Mouse (Mus musculus): Measurements from ENCODE around the gene Calhm2. TPM values are rescaled to one million over a fixed set of nuclear protein-coding genes. Genes with fewer than 3 reads are reported as not detected.

Gene Calhm2
- polyA plus RNA-seq, 1 experiment = 1.4 TPM

DNA sequence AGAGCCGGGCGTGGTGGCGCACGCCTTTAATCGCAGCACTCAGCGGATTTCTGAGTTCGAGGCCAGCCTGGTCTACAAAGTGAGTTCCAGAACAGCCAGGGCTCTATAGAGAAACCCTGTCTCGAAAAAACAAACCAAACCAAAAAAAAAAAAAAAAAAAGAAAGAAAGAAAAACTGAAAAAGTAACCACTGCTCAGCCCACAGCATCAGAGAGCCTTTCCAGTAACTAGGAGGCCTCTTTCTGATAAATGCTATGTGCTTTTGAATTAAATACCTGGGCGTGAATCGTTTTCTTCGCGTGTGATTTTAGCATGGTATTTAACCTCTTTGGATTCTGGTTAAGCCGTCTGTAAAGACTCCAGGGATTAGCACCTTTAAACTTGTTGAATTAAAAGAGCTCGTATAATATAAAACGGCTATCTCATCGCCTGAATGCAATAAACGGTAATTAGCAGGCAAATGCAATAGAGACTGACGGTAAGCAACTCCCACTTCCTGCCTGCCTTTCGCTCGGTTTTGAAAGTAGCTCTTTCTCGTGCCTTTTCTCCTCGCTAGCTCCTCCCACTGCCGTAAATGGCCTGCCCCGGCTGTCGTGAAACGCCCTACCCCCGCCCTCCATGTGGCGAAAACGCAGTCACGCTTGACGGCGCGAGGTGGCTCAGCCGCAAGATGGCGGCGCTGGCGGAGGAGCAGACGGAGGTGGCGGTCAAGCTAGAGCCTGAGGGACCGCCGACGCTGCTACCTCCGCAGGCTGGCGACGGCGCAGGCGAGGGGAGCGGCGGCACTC is 70.8 kb downstream of the Calhm2 start, which contains the start of gene Taf5:
TSS of gene Taf5 (plus strand) at position 651 of the 787 bp plus-strand sequence.
- TF ChIP-seq MYOG (IDR thresholded peaks at IDR 0.05; ENCODE audit: control insufficient read depth in 1 of 3, insufficient read depth in 1 of 3, insufficient read length in 2 of 3, low read depth in 2 of 3) = peak in 2 of 3 experiments; percentile 31 to 36
- TF ChIP-seq SRF (IDR thresholded peaks at IDR 0.05; ENCODE audit: control insufficient read depth, insufficient read length, low read depth) = peak; percentile 91
- peak; percentile 77 for TF ChIP-seq REST (IDR thresholded peaks at IDR 0.05; ENCODE audit: insufficient read depth, insufficient read length)
- TF ChIP-seq USF1 (IDR thresholded peaks at IDR 0.05; ENCODE audit: low read depth) = no peak
- no peak for TF ChIP-seq MAX (IDR thresholded peaks at IDR 0.05; ENCODE audit: low read depth)
- TF ChIP-seq POLR2A (IDR thresholded peaks at IDR 0.05; ENCODE audit: insufficient read length, low read depth) = peak; percentile 99
- peak in 1 of 3 experiments; percentile 12 for TF ChIP-seq MYOD1 (IDR thresholded peaks at IDR 0.05; ENCODE audit: control insufficient read depth in 1 of 3, insufficient read length in 2 of 3, low read depth in 2 of 3)
- TF ChIP-seq POLR2AphosphoS2 (IDR thresholded peaks at IDR 0.05; ENCODE audit: insufficient read length, low read depth) = peak; percentile 94
- TF ChIP-seq CEBPB (IDR thresholded peaks at IDR 0.05; ENCODE audit: insufficient read depth, poor library complexity, severe bottlenecking) = peak; percentile 71; the same call in 1 of the 2 replicates
- peak; percentile 38 for TF ChIP-seq E2F4 (IDR thresholded peaks at IDR 0.05; ENCODE audit: insufficient read depth)
- Histone ChIP-seq H3K79me2 (ENCODE audit: control insufficient read depth, insufficient read depth) (peaks cover 22% of the 10 kb centered on the region), H3K27me3 (ENCODE audit: control insufficient read depth, insufficient read depth, insufficient read length) (no peaks in the 10 kb centered on the region), H3K36me3 (ENCODE audit: control insufficient read depth, insufficient read depth) (peaks cover 9% of the 10 kb centered on the region), H3K4me3 (peak within 1 kb of the TSS; percentile 35), H3ac (ENCODE audit: control insufficient read depth, insufficient read length) (peak within 1 kb of the TSS; percentile 87), H3K4me2 (ENCODE audit: low read depth) (peak within 1 kb of the TSS; percentile 99)

GRCm38 (mm10) chr19:47065860-47066259 is 72.2 kb downstream of the Calhm2 start:
- TF ChIP-seq TCF3 (IDR thresholded peaks at IDR 0.05; ENCODE audit: insufficient read length, low read depth) (no peak), MAX (IDR thresholded peaks at IDR 0.05; ENCODE audit: low read depth) (no peak), SRF (IDR thresholded peaks at IDR 0.05; ENCODE audit: control insufficient read depth, insufficient read length, low read depth) (no peak), TCF12 (IDR thresholded peaks at IDR 0.05; ENCODE audit: insufficient read depth, poor library complexity, severe bottlenecking) (no peak), MYOG (IDR thresholded peaks at IDR 0.05; ENCODE audit: control insufficient read depth in 1 of 3, insufficient read depth in 1 of 3, insufficient read length in 2 of 3, low read depth in 2 of 3) (no peak), USF1 (IDR thresholded peaks at IDR 0.05; ENCODE audit: low read depth) (no peak), POLR2A (IDR thresholded peaks at IDR 0.05; ENCODE audit: insufficient read length, low read depth) (no peak), CEBPB (IDR thresholded peaks at IDR 0.05; ENCODE audit: insufficient read depth, poor library complexity, severe bottlenecking) (no peak), E2F4 (IDR thresholded peaks at IDR 0.05; ENCODE audit: insufficient read depth) (no peak), POLR2AphosphoS2 (IDR thresholded peaks at IDR 0.05; ENCODE audit: insufficient read length, low read depth) (no peak), MYOD1 (IDR thresholded peaks at IDR 0.05; ENCODE audit: control insufficient read depth in 1 of 3, insufficient read length in 2 of 3, low read depth in 2 of 3) (no peak), REST (IDR thresholded peaks at IDR 0.05; ENCODE audit: insufficient read depth, insufficient read length) (no peak)
- peaks cover 22% of the 10 kb centered on the region for H3K79me2 ChIP-seq (ENCODE audit: control insufficient read depth, insufficient read depth)
- H3K4me2 ChIP-seq (ENCODE audit: low read depth) = no peak overlapping the region
- no peaks in the 10 kb centered on the region for H3K27me3 ChIP-seq (ENCODE audit: control insufficient read depth, insufficient read depth, insufficient read length)
- no peak overlapping the region for H3ac ChIP-seq (ENCODE audit: control insufficient read depth, insufficient read length)
- H3K4me3 ChIP-seq = no peak overlapping the region
- H3K36me3 ChIP-seq (ENCODE audit: control insufficient read depth, insufficient read depth) = no peaks in the 10 kb centered on the region

- H3K27me3 ChIP-seq (ENCODE audit: control insufficient read depth, insufficient read depth, insufficient read length) = no peaks in the 10 kb centered on the region
- no peak overlapping the region for H3K4me3 ChIP-seq
- no peaks in the 10 kb centered on the region for H3K36me3 ChIP-seq (ENCODE audit: control insufficient read depth, insufficient read depth)
- no peak overlapping the region for H3K4me2 ChIP-seq (ENCODE audit: low read depth)
- H3ac ChIP-seq (ENCODE audit: control insufficient read depth, insufficient read length) = no peak overlapping the region
- TF ChIP-seq TCF3 (IDR thresholded peaks at IDR 0.05; ENCODE audit: insufficient read length, low read depth) (no peak), POLR2AphosphoS2 (IDR thresholded peaks at IDR 0.05; ENCODE audit: insufficient read length, low read depth) (no peak), E2F4 (IDR thresholded peaks at IDR 0.05; ENCODE audit: insufficient read depth) (no peak), SRF (IDR thresholded peaks at IDR 0.05; ENCODE audit: control insufficient read depth, insufficient read length, low read depth) (no peak), CEBPB (IDR thresholded peaks at IDR 0.05; ENCODE audit: insufficient read depth, poor library complexity, severe bottlenecking) (no peak), TCF12 (IDR thresholded peaks at IDR 0.05; ENCODE audit: insufficient read depth, poor library complexity, severe bottlenecking) (no peak), REST (IDR thresholded peaks at IDR 0.05; ENCODE audit: insufficient read depth, insufficient read length) (no peak), MAX (IDR thresholded peaks at IDR 0.05; ENCODE audit: low read depth) (no peak), MYOD1 (IDR thresholded peaks at IDR 0.05; ENCODE audit: control insufficient read depth in 1 of 3, insufficient read length in 2 of 3, low read depth in 2 of 3) (no peak), USF1 (IDR thresholded peaks at IDR 0.05; ENCODE audit: low read depth) (no peak), POLR2A (IDR thresholded peaks at IDR 0.05; ENCODE audit: insufficient read length, low read depth) (no peak), MYOG (IDR thresholded peaks at IDR 0.05; ENCODE audit: control insufficient read depth in 1 of 3, insufficient read depth in 1 of 3, insufficient read length in 2 of 3, low read depth in 2 of 3) (no peak)
- H3K79me2 ChIP-seq (ENCODE audit: control insufficient read depth, insufficient read depth) = no peaks in the 10 kb centered on the region
Measured at GRCm38 (mm10) chr19:47057684-47058083, 80.4 kb downstream of the Calhm2 start.

Other genes with a start within 250 kb of the Calhm2 start
- gene Ina, start 123.6 kb downstream of the Calhm2 start, polyA plus RNA-seq (2012; fragmentation: generic; extraction: Trizol) = not detected
- 19.5 TPM for gene Nt5c2, start 123.1 kb downstream of the Calhm2 start, polyA plus RNA-seq (2012; fragmentation: generic; extraction: Trizol)
- 5.6 TPM for gene Pcgf6, start 87.4 kb downstream of the Calhm2 start, polyA plus RNA-seq (2012; fragmentation: generic; extraction: Trizol)
- 2.5 TPM for gene Taf5, start 70.5 kb downstream of the Calhm2 start, polyA plus RNA-seq (2012; fragmentation: generic; extraction: Trizol)
- gene Usmg5, start 47.6 kb downstream of the Calhm2 start, polyA plus RNA-seq (2012; fragmentation: generic; extraction: Trizol) = 1,012 TPM
- gene Pdcd11, start 47.5 kb downstream of the Calhm2 start, polyA plus RNA-seq (2012; fragmentation: generic; extraction: Trizol) = 16.1 TPM
- gene Calhm1, start 6.0 kb upstream of the Calhm2 start, polyA plus RNA-seq (2012; fragmentation: generic; extraction: Trizol) = not detected
- gene Calhm3, start 19.5 kb upstream of the Calhm2 start, polyA plus RNA-seq (2012; fragmentation: generic; extraction: Trizol) = not detected
- 120 TPM for gene Neurl1a, start 40.5 kb upstream of the Calhm2 start, polyA plus RNA-seq (2012; fragmentation: generic; extraction: Trizol)